Mouse (Mus musculus) heart, postnatal 25 days (tissue): Measurements from ENCODE around the gene R3hdm2. TPM values are rescaled to one million over a fixed set of nuclear protein-coding genes. Genes with fewer than 3 reads are reported as not detected.

Experiments
- DNase-seq: peaks from one replicate; pipeline ENCODE4 v3.0.0; 2022; ENCODE audit warnings: low spot score
- intact Hi-C: fragments of 180-260 bp; cut with DNase I; formaldehyde crosslinking; loops from one replicate; pipeline ENCODE4 v1.15.1; 2025
- total RNA-seq, 2 experiments: library from RNA; stranded (reverse); gene quantifications; 2 replicates each; pipeline ENCODE4 v1.2.3; 2021

The R3hdm2 gene
- total RNA-seq, 2 experiments from 2014 or later, result 145 to 159 TPM

- peak; percentile 26 for DNase-seq
- intact Hi-C loops, result no loop called here
Observed at GRCm38 (mm10) chr10:127480833-127481813, 101.0 kb downstream of the R3hdm2 start.

GRCm38 (mm10) chr10:127485235-127485634, 105.1 kb downstream of the R3hdm2 start:
- DNase-seq, result no peak
- intact Hi-C loops, result no loop called here

GRCm38 (mm10) chr10:127488856-127489255, 108.7 kb downstream of the R3hdm2 start:
- intact Hi-C loops, result no loop called here
- DNase-seq, result no peak

GRCm38 (mm10) chr10:127490160-127491127, 110.3 kb downstream of the R3hdm2 start:
- no peak for DNase-seq
- intact Hi-C loops, result no loop called here

- intact Hi-C loops, result no loop called here
- DNase-seq, result no peak
Observed at GRCm38 (mm10) chr10:127491128-127491512, 111.0 kb downstream of the R3hdm2 start.

GRCm38 (mm10) chr10:127492118-127492517, 112.0 kb downstream of the R3hdm2 start:
- no peak for DNase-seq
- intact Hi-C loops, result no loop called here

GRCm38 (mm10) chr10:127496156-127496555, 116.0 kb downstream of the R3hdm2 start:
- intact Hi-C loops, result no loop called here

GRCm38 (mm10) chr10:127499516-127499915, 119.4 kb downstream of the R3hdm2 start:
- intact Hi-C loops, result no loop called here

More at GRCm38 (mm10) chr10:127496156-127496555, 116.0 kb downstream of the R3hdm2 start:
- no peak for DNase-seq

GRCm38 (mm10) chr10:127500042-127500441, 119.9 kb downstream of the R3hdm2 start:
- intact Hi-C loops, result no loop called here
- DNase-seq, result no peak

More at GRCm38 (mm10) chr10:127499516-127499915, 119.4 kb downstream of the R3hdm2 start:
- DNase-seq, result no peak

GRCm38 (mm10) chr10:127500894-127501893, 121.1 kb downstream of the R3hdm2 start, which contains the start of gene Stac3:
Stac3 (plus strand) TSS chr10:127501686.
- intact Hi-C loops, result no loop called here
- no peak for DNase-seq

GRCm38 (mm10) chr10:127508239-127508638, 128.1 kb downstream of the R3hdm2 start:
- DNase-seq, result no peak
- intact Hi-C loops, result no loop called here

- intact Hi-C loops, result loop anchor here (1.0 kb wide), 1 partner anchor 29 kb away; no protein-coding TSS in a partner anchor
- DNase-seq, result peak; percentile 37
Observed at GRCm38 (mm10) chr10:127509051-127509836, 129.1 kb downstream of the R3hdm2 start.

GRCm38 (mm10) chr10:127509837-127510701, 129.9 kb downstream of the R3hdm2 start:
- intact Hi-C loops, result loop anchor here (1.0 kb wide), 1 partner anchor 28 kb away; no protein-coding TSS in a partner anchor
- no peak for DNase-seq

GRCm38 (mm10) chr10:127510895-127511617, 130.9 kb downstream of the R3hdm2 start:
- DNase-seq, result no peak
- intact Hi-C loops, result no loop called here

GRCm38 (mm10) chr10:127511634-127512306, 131.6 kb downstream of the R3hdm2 start:
- intact Hi-C loops, result no loop called here
- no peak for DNase-seq

GRCm38 (mm10) chr10:127512307-127512666, 132.2 kb downstream of the R3hdm2 start:
- intact Hi-C loops, result no loop called here
- no peak for DNase-seq
